Mouse (Mus musculus) liver, embryonic 13.5 days (tissue): Measurements from ENCODE around the gene Sept4. TPM values are rescaled to one million over a fixed set of nuclear protein-coding genes. Genes with fewer than 3 reads are reported as not detected.

Experiments
- ATAC-seq: fragments of 200-750 bp; cut with Nextera tagmentation; 2 replicates; pipeline ENCODE4 v1.8.0; 2017; ENCODE audit warnings: low read depth, mild to moderate bottlenecking, moderate number of reproducible peaks, moderate library complexity
- DNase-seq: peaks from one replicate; pipeline ENCODE4 v3.0.0; 2022
- H3K27ac ChIP-seq: fragments of 300-500 bp; sonication (generic); 2 replicates; pipeline ENCODE4 v1.5.1; 2015; ENCODE audit warnings: moderate library complexity, mild to moderate bottlenecking, inconsistent platforms
- H3K27me3 ChIP-seq: fragments of 300-500 bp; sonication (generic); 2 replicates; pipeline ENCODE4 v1.6.1; 2015; ENCODE audit warnings: mild to moderate bottlenecking, inconsistent platforms
- H3K36me3 ChIP-seq: fragments of 300-500 bp; sonication (generic); 2 replicates; pipeline ENCODE4 v1.6.1; 2015; ENCODE audit warnings: mild to moderate bottlenecking, inconsistent platforms
- H3K4me1 ChIP-seq: fragments of 300-500 bp; sonication (generic); replicated peaks from 2 replicates; pipeline ENCODE4 v1.6.1; 2015; ENCODE audit warnings: inconsistent platforms
- H3K4me2 ChIP-seq: fragments of 300-500 bp; sonication (generic); 2 replicates; pipeline ENCODE4 v1.6.1; 2015; ENCODE audit warnings: inconsistent platforms, mild to moderate bottlenecking, moderate library complexity
- H3K4me3 ChIP-seq: fragments of 300-500 bp; sonication (generic); replicated peaks from 2 replicates; pipeline ENCODE4 v1.5.1; 2015; ENCODE audit warnings: mild to moderate bottlenecking, inconsistent platforms
- H3K9ac ChIP-seq: fragments of 300-500 bp; sonication (generic); 2 replicates; pipeline ENCODE4 v1.6.1; 2015; ENCODE audit warnings: mild to moderate bottlenecking, inconsistent platforms
- H3K9me3 ChIP-seq: fragments of 300-500 bp; sonication (generic); replicated peaks from 2 replicates; pipeline ENCODE4 v1.6.1; 2016; ENCODE audit warnings: inconsistent platforms
- WGBS: fragments of 180-500 bp; shearing (Covaris S2); methylation state at CpG from one replicate; pipeline ENCODE4 v1.1.7; 2015; ENCODE audit not compliant: insufficient replicate concordance; 5-methylcytosine and 5-hydroxymethylcytosine counted together
- polyA plus RNA-seq: library from polyadenylated mRNA; unstranded; fragments of >200 nt; fragmentation: Nextera tagmentation; extraction: Ambion mirVana; gene quantifications from 2 replicates; pipeline ENCODE4 v1.2.1, GENCODE M21; 2015

Sept4 gene
- polyA plus RNA-seq, 1 experiment from 2014 or later = 11.2 TPM

- DNase-seq (no peak), ATAC-seq (no peak)
- peaks cover 96% of the 10 kb centered on the region for H3K36me3 ChIP-seq
- H3K4me1 ChIP-seq = no peaks in the 10 kb centered on the region
- 90% methylated on average over 2 of the region's 2 CpGs for WGBS
- H3K9ac ChIP-seq = no peak overlapping the region
- no peak overlapping the region for H3K4me2 ChIP-seq
- no peaks in the 10 kb centered on the region for H3K9me3 ChIP-seq
- no peak overlapping the region for H3K4me3 ChIP-seq
- no peak overlapping the region for H3K27ac ChIP-seq
- H3K27me3 ChIP-seq = no peaks in the 10 kb centered on the region
Observed at GRCm38 (mm10) chr11:87603571-87603970, 34.9 kb downstream of the Sept4 start.

- H3K9me3 ChIP-seq = no peaks in the 10 kb centered on the region
- no peak overlapping the region for H3K4me3 ChIP-seq
- ATAC-seq (no peak), DNase-seq (no peak)
- no peaks in the 10 kb centered on the region for H3K4me1 ChIP-seq
- no peak overlapping the region for H3K27ac ChIP-seq
- H3K4me2 ChIP-seq = no peak overlapping the region
- no peak overlapping the region for H3K9ac ChIP-seq
- peaks cover 94% of the 10 kb centered on the region for H3K36me3 ChIP-seq
- H3K27me3 ChIP-seq = no peaks in the 10 kb centered on the region
- 78% methylated on average over 7 of the region's 7 CpGs for WGBS
Observed at GRCm38 (mm10) chr11:87609264-87609663, 40.6 kb downstream of the Sept4 start.

DNA sequence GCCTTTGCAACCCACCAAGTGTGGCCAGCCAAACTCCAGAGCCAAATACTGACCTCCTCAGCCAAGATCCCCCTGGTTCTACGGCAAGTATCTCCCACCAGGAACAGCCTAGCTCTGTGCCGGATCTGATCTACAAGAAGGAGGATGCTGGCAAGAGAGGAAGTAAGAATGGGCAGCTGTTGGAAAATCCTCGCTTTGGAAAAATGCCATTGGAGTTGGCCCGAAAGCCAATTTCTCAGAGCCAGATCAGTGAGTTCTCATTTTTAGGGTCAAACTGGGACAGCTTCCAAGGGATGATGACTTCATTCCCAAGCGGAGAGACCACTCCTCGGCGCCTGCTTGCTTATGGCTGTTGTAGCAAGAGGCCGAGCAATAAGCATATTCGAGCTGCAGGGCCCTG, 42.8 kb downstream of the Sept4 start:
- Histone ChIP-seq H3K27me3 (no peaks in the 10 kb centered on the region), H3K4me2 (no peak overlapping the region), H3K4me3 (no peak overlapping the region), H3K9me3 (no peaks in the 10 kb centered on the region), H3K9ac (no peak overlapping the region), H3K27ac (no peak overlapping the region), H3K4me1 (no peaks in the 10 kb centered on the region), H3K36me3 (peaks cover 92% of the 10 kb centered on the region)
- no peak for ATAC-seq
- 85% methylated on average over 9 of the region's 9 CpGs for WGBS
- DNase-seq = no peak

DNA sequence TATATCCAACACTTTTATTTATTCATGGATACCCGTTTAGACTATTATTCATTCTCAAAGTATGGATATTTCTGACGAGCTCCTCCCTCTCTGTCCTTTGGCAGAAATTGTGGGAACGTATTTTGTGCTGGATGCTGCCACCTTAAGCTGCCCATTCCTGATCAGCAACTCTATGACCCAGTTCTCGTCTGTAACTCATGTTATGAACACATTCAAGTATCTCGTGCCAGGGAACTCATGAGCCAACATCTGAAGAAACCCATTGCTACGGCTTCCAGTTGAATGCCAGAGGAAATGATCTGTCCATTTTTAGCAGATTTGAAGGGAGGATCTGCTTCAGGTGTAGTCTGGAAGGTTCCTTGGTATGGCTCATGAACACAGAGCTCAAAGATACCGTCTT, 45.3 kb downstream of the Sept4 start:
- ATAC-seq (no peak), DNase-seq (no peak)

GRCm38 (mm10) chr11:87615551-87615950, 46.8 kb downstream of the Sept4 start:
- no peaks in the 10 kb centered on the region for H3K27me3 ChIP-seq

More for the DNA sequence above, 45.3 kb downstream of the Sept4 start:
- Histone ChIP-seq H3K4me2 (no peak overlapping the region), H3K36me3 (peaks cover 90% of the 10 kb centered on the region), H3K9me3 (no peaks in the 10 kb centered on the region), H3K4me1 (peaks cover 14% of the 10 kb centered on the region), H3K4me3 (no peak overlapping the region), H3K9ac (no peak overlapping the region), H3K27ac (no peak overlapping the region), H3K27me3 (no peaks in the 10 kb centered on the region)
- 77% methylated on average over 7 of the region's 7 CpGs for WGBS

GRCm38 (mm10) chr11:87615952-87616351, 47.2 kb downstream of the Sept4 start:
- WGBS = 85% methylated on average over 2 of the region's 2 CpGs
- H3K4me1 ChIP-seq = peaks cover 28% of the 10 kb centered on the region
- no peak for ATAC-seq
- peaks cover 72% of the 10 kb centered on the region for H3K36me3 ChIP-seq
- H3K27me3 ChIP-seq = no peaks in the 10 kb centered on the region
- no peak overlapping the region for H3K4me3 ChIP-seq
- no peak overlapping the region for H3K4me2 ChIP-seq
- no peak for DNase-seq
- H3K9me3 ChIP-seq = no peaks in the 10 kb centered on the region
- H3K27ac ChIP-seq = no peak overlapping the region
- no peak overlapping the region for H3K9ac ChIP-seq

More at GRCm38 (mm10) chr11:87615551-87615950, 46.8 kb downstream of the Sept4 start:
- Histone ChIP-seq H3K9me3 (no peaks in the 10 kb centered on the region), H3K4me1 (peaks cover 24% of the 10 kb centered on the region), H3K4me3 (no peak overlapping the region), H3K4me2 (no peak overlapping the region), H3K27ac (no peak overlapping the region), H3K36me3 (peaks cover 76% of the 10 kb centered on the region), H3K9ac (no peak overlapping the region)
- no peak for ATAC-seq
- DNase-seq = no peak
- 87% methylated on average over 5 of the region's 5 CpGs for WGBS

GRCm38 (mm10) chr11:87616790-87617474, 48.2 kb downstream of the Sept4 start, which contains the start of gene Hsf5:
Hsf5 (plus strand) TSS chr11:87617164.
- no peak for ATAC-seq
- WGBS = 94% methylated on average over 68 of the region's 69 CpGs
- 0 out of 2 replicates have a peak within 1 kb of the TSS, but pooled peaks have one; percentile 31 for H3K27ac ChIP-seq
- no peaks in the 10 kb centered on the region for H3K9me3 ChIP-seq
- H3K4me2 ChIP-seq = no peak within 1 kb of the TSS
- no peak for DNase-seq
- no peak within 1 kb of the TSS for H3K4me3 ChIP-seq
- peaks cover 28% of the 10 kb centered on the region for H3K4me1 ChIP-seq
- H3K36me3 ChIP-seq = peaks cover 62% of the 10 kb centered on the region
- H3K27me3 ChIP-seq = no peaks in the 10 kb centered on the region
- H3K9ac ChIP-seq = no peak within 1 kb of the TSS

DNA sequence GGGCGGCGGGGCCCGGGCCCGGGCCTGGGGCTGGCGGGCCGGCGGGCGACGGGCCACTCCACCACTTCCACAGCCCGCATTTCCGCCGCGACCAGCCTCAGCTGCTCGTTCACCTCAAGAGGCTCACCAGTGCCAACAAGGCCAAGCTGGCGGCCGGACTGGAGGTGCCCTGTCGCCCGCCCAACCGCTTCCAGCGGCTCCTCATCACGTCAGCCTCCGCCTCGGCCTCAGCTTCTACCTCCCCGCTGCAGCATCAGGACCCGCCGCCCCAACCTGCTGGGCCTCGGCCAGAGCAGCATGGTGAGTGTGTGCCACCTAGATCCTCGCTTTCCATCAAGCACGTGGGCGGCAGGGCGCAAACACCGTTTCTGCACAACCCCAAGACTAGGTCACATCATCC, 48.9 kb downstream of the Sept4 start:
- Histone ChIP-seq H3K9me3 (no peaks in the 10 kb centered on the region), H3K4me3 (no peak overlapping the region), H3K4me1 (peaks cover 28% of the 10 kb centered on the region), H3K4me2 (no peak overlapping the region), H3K36me3 (peaks cover 56% of the 10 kb centered on the region), H3K27ac (0 out of 2 replicates have a peak overlapping the region, but pooled peaks have one; percentile 31), H3K9ac (no peak overlapping the region), H3K27me3 (no peaks in the 10 kb centered on the region)
- no peak for ATAC-seq
- 92% methylated on average over 32 of the region's 32 CpGs for WGBS
- DNase-seq = no peak

GRCm38 (mm10) chr11:87623160-87623559, 54.5 kb downstream of the Sept4 start:
- DNase-seq (no peak), ATAC-seq (no peak)
- Histone ChIP-seq H3K9ac (no peak overlapping the region), H3K27ac (no peak overlapping the region), H3K4me3 (no peak overlapping the region), H3K4me2 (no peak overlapping the region), H3K9me3 (no peaks in the 10 kb centered on the region), H3K36me3 (peaks cover 15% of the 10 kb centered on the region; the same call in 1 of the 2 replicates), H3K27me3 (no peaks in the 10 kb centered on the region), H3K4me1 (peaks cover 22% of the 10 kb centered on the region)
- 79% methylated on average over 4 of the region's 4 CpGs for WGBS

- peak; percentile 17 for DNase-seq
- 15% methylated on average over 10 of the region's 10 CpGs for WGBS
Observed at GRCm38 (mm10) chr11:87629859-87630258, 61.2 kb downstream of the Sept4 start.

GRCm38 (mm10) chr11:87638793-87639192, 70.1 kb downstream of the Sept4 start:
- peaks cover 12% of the 10 kb centered on the region for H3K4me1 ChIP-seq
- H3K27ac ChIP-seq = peak overlapping the region; percentile 55
- ATAC-seq (peak; percentile 52), DNase-seq (no peak)
- H3K9me3 ChIP-seq = no peaks in the 10 kb centered on the region
- H3K27me3 ChIP-seq = no peaks in the 10 kb centered on the region
- peak overlapping the region; percentile 82 for H3K4me2 ChIP-seq
- peak overlapping the region; percentile 58 for H3K4me3 ChIP-seq
- peak overlapping the region; percentile 77 for H3K9ac ChIP-seq
- WGBS = 35% methylated on average over 2 of the region's 2 CpGs
- H3K36me3 ChIP-seq = no peaks in the 10 kb centered on the region

More at GRCm38 (mm10) chr11:87629859-87630258, 61.2 kb downstream of the Sept4 start:
- H3K36me3 ChIP-seq = 0 out of 2 replicates have a peak, but pooled peaks cover 3% of the 10 kb centered on the region
- H3K4me2 ChIP-seq = no peak overlapping the region
- no peaks in the 10 kb centered on the region for H3K27me3 ChIP-seq
- H3K27ac ChIP-seq = no peak overlapping the region
- no peaks in the 10 kb centered on the region for H3K9me3 ChIP-seq
- H3K4me3 ChIP-seq = no peak overlapping the region
- ATAC-seq = 0 out of 2 replicates have a peak, but pooled peaks have one; percentile 41
- peaks cover 4% of the 10 kb centered on the region; the same call in 1 of the 2 replicates for H3K4me1 ChIP-seq
- no peak overlapping the region for H3K9ac ChIP-seq

DNA sequence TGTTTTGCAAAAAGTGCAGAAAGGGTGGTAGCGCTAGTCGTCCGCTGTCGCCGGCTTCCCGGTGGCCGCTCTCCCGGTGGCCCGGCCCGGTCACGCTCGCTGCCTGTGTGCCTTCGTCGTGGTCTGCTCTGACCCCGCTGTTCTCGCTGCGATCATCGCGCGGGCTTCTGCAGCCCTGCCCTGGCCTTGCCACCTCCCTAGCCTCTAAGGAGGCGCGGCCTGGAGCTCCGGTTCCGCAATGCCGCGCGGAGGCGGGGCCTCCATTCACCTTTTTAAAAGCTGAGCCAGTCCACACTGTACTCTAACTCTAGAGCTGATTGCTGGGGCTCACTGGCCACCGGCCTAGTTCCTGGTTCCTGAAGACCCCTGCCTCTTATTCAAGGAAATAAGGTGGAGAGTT, 70.5 kb downstream of the Sept4 start:
- ATAC-seq = peak; percentile 99
- peaks cover 12% of the 10 kb centered on the region for H3K4me1 ChIP-seq
- H3K36me3 ChIP-seq = no peaks in the 10 kb centered on the region
- H3K9me3 ChIP-seq = no peaks in the 10 kb centered on the region
- WGBS = 0% methylated on average over 29 of the region's 29 CpGs
- no peaks in the 10 kb centered on the region for H3K27me3 ChIP-seq
- DNase-seq = peak; percentile 73
- peak overlapping the region; percentile 77 for H3K9ac ChIP-seq
- peak overlapping the region; percentile 82 for H3K4me2 ChIP-seq
- H3K27ac ChIP-seq = peak overlapping the region; percentile 55
- H3K4me3 ChIP-seq = peak overlapping the region; percentile 58
